Mouse (Mus musculus) lung, embryonic 14.5 days (tissue): ENCODE measurements around the gene Zbtb40. TPM values are rescaled to one million over a fixed set of nuclear protein-coding genes. Genes with fewer than 3 reads are reported as not detected.
A peak's percentile ranks its signal among the peaks of the same experiment; 100 is the strongest.

Source experiments
- ATAC-seq: fragments of 200-750 bp; cut with Nextera tagmentation; 2 replicates; pipeline ENCODE4 v1.8.0; 2017; ENCODE audit warnings: mild to moderate bottlenecking, moderate TSS enrichment, moderate library complexity; ENCODE audit not compliant: insufficient read depth
- DNase-seq: peaks from one replicate; pipeline ENCODE4 v3.0.0-alpha.2; 2015
- H3K27ac ChIP-seq: fragments of 300-500 bp; sonication (generic); 2 replicates; pipeline ENCODE4 v1.5.1; 2014; ENCODE audit warnings: low read depth, mild to moderate bottlenecking, moderate library complexity
- H3K27me3 ChIP-seq: fragments of 300-500 bp; sonication (generic); 2 replicates; pipeline ENCODE4 v1.6.1; 2014; ENCODE audit warnings: low read length, control low read depth; ENCODE audit not compliant: insufficient read depth
- H3K36me3 ChIP-seq: fragments of 300-500 bp; sonication (generic); 2 replicates; pipeline ENCODE4 v1.6.1; 2014; ENCODE audit warnings: control low read depth; ENCODE audit not compliant: insufficient read depth
- H3K4me1 ChIP-seq: fragments of 300-500 bp; sonication (generic); 2 replicates; pipeline ENCODE4 v1.6.1; 2014; ENCODE audit warnings: antibody characterized with exemption, control low read depth; ENCODE audit not compliant: insufficient read depth
- H3K4me2 ChIP-seq: fragments of 300-500 bp; sonication (generic); 2 replicates; pipeline ENCODE4 v1.6.1; 2014; ENCODE audit warnings: mild to moderate bottlenecking
- H3K4me3 ChIP-seq: fragments of 300-500 bp; sonication (generic); 2 replicates; pipeline ENCODE4 v1.5.1; 2014; ENCODE audit warnings: low read depth, low read length
- H3K9ac ChIP-seq: fragments of 300-500 bp; sonication (generic); 2 replicates; pipeline ENCODE4 v1.6.1; 2014
- H3K9me3 ChIP-seq: fragments of 300-500 bp; sonication (generic); 2 replicates; pipeline ENCODE4 v1.6.1; 2016; ENCODE audit warnings: low read depth, low read length, control low read depth
- CTCF ChIP-seq: IDR thresholded peaks from 2 replicates; pipeline ENCODE4 v1.5.1; 2016; ENCODE audit warnings: antibody characterized with exemption, low read depth
- WGBS: fragments of 180-500 bp; shearing (Covaris S2); extraction: QIAGEN DNeasy Blood & Tissue Kit; methylation state at CpG from one replicate; pipeline ENCODE4 v1.1.7; 2014; 5-methylcytosine and 5-hydroxymethylcytosine counted together
- polyA plus RNA-seq: library from polyadenylated mRNA; unstranded; fragments of >200 nt; fragmentation: Nextera tagmentation; extraction: Ambion mirVana; gene quantifications from 2 replicates; pipeline ENCODE4 v1.2.1, GENCODE M21; 2014

Gene Zbtb40
- polyA plus RNA-seq, 1 experiment from 2014 or later: 5.5 TPM

- WGBS: 16% methylated on average over 16 of the region's 16 CpGs
Observed at GRCm38 (mm10) chr4:136966493-136967390, 81.9 kb downstream of the Zbtb40 start.

GRCm38 (mm10) chr4:136964990-136965421, 83.6 kb downstream of the Zbtb40 start:
- no peaks in the 10 kb centered on the region for H3K9me3 ChIP-seq
- no peak overlapping the region for H3K9ac ChIP-seq
- no peaks in the 10 kb centered on the region for H3K36me3 ChIP-seq
- H3K4me2 ChIP-seq: no peak overlapping the region
- 16% methylated on average over 15 of the region's 15 CpGs for WGBS
- peaks cover 26% of the 10 kb centered on the region for H3K4me1 ChIP-seq
- TF ChIP-seq CTCF: no peak
- ATAC-seq (no peak), DNase-seq (peak; percentile 73)
- H3K27ac ChIP-seq: no peak overlapping the region
- no peak overlapping the region for H3K4me3 ChIP-seq
- peaks cover 61% of the 10 kb centered on the region for H3K27me3 ChIP-seq

More at GRCm38 (mm10) chr4:136966493-136967390, 81.9 kb downstream of the Zbtb40 start:
- Histone ChIP-seq H3K27ac (no peak overlapping the region), H3K36me3 (no peaks in the 10 kb centered on the region), H3K4me1 (peaks cover 19% of the 10 kb centered on the region), H3K4me3 (no peak overlapping the region), H3K4me2 (no peak overlapping the region), H3K27me3 (peaks cover 62% of the 10 kb centered on the region), H3K9ac (no peak overlapping the region), H3K9me3 (no peaks in the 10 kb centered on the region)
- TF ChIP-seq CTCF: no peak
- DNase-seq (peak; percentile 54), ATAC-seq (no peak)

GRCm38 (mm10) chr4:136962447-136962846, 86.2 kb downstream of the Zbtb40 start:
- H3K9me3 ChIP-seq: no peaks in the 10 kb centered on the region
- no peak for TF ChIP-seq CTCF
- no peak overlapping the region for H3K27ac ChIP-seq
- H3K27me3 ChIP-seq: peaks cover 63% of the 10 kb centered on the region
- ATAC-seq (peak; percentile 47), DNase-seq (peak; percentile 71)
- peaks cover 18% of the 10 kb centered on the region for H3K4me1 ChIP-seq
- H3K36me3 ChIP-seq: no peaks in the 10 kb centered on the region
- no peak overlapping the region for H3K4me2 ChIP-seq
- H3K4me3 ChIP-seq: no peak overlapping the region
- WGBS: 33% methylated on average over 4 of the region's 4 CpGs
- H3K9ac ChIP-seq: no peak overlapping the region

GRCm38 (mm10) chr4:136961642-136962285, 86.8 kb downstream of the Zbtb40 start:
- Histone ChIP-seq H3K9me3 (no peaks in the 10 kb centered on the region), H3K36me3 (no peaks in the 10 kb centered on the region), H3K9ac (no peak overlapping the region), H3K27ac (no peak overlapping the region), H3K4me1 (peaks cover 12% of the 10 kb centered on the region), H3K27me3 (peaks cover 63% of the 10 kb centered on the region), H3K4me3 (no peak overlapping the region), H3K4me2 (no peak overlapping the region)
- WGBS: 24% methylated on average over 4 of the region's 4 CpGs
- peak; percentile 75 for ATAC-seq
- TF ChIP-seq CTCF: no peak
- DNase-seq: peak; percentile 67

GRCm38 (mm10) chr4:136960581-136960980, 88.0 kb downstream of the Zbtb40 start:
- peak; percentile 51; the same call in 1 of the 2 replicates for ATAC-seq
- no peak overlapping the region for H3K27ac ChIP-seq
- DNase-seq: peak; percentile 72
- TF ChIP-seq CTCF: no peak
- H3K9ac ChIP-seq: no peak overlapping the region
- peaks cover 12% of the 10 kb centered on the region for H3K4me1 ChIP-seq
- no peak overlapping the region for H3K4me3 ChIP-seq
- WGBS: 21% methylated on average over 9 of the region's 9 CpGs
- no peaks in the 10 kb centered on the region for H3K36me3 ChIP-seq
- H3K4me2 ChIP-seq: 0 out of 2 replicates have a peak overlapping the region, but pooled peaks have one; percentile 0
- H3K9me3 ChIP-seq: no peaks in the 10 kb centered on the region
- H3K27me3 ChIP-seq: peaks cover 61% of the 10 kb centered on the region

- Histone ChIP-seq H3K9ac (no peak overlapping the region), H3K27ac (no peak overlapping the region), H3K4me3 (no peak overlapping the region), H3K4me2 (no peak overlapping the region), H3K9me3 (no peaks in the 10 kb centered on the region), H3K27me3 (peaks cover 61% of the 10 kb centered on the region), H3K36me3 (no peaks in the 10 kb centered on the region), H3K4me1 (peaks cover 12% of the 10 kb centered on the region)
- ATAC-seq (no peak), DNase-seq (no peak)
- 23% methylated on average over 3 of the region's 3 CpGs for WGBS
- TF ChIP-seq CTCF: no peak
Observed at GRCm38 (mm10) chr4:136960068-136960467, 88.5 kb downstream of the Zbtb40 start.
